Mouse (Mus musculus): Measurements from ENCODE around the gene Rock2.

- TF ChIP-seq TCF12 (IDR thresholded peaks at IDR 0.05; ENCODE audit: insufficient read depth, poor library complexity, severe bottlenecking) (no peak), POLR2A (IDR thresholded peaks at IDR 0.05; ENCODE audit: insufficient read length, low read depth) (no peak), TCF3 (IDR thresholded peaks at IDR 0.05; ENCODE audit: insufficient read length, low read depth) (no peak), USF1 (IDR thresholded peaks at IDR 0.05; ENCODE audit: low read depth) (no peak), MAX (IDR thresholded peaks at IDR 0.05; ENCODE audit: low read depth) (no peak), MYOD1 (IDR thresholded peaks at IDR 0.05; ENCODE audit: control insufficient read depth in 1 of 3, insufficient read length in 2 of 3, low read depth in 2 of 3) (no peak), MYOG (IDR thresholded peaks at IDR 0.05; ENCODE audit: control insufficient read depth in 1 of 3, insufficient read depth in 1 of 3, insufficient read length in 2 of 3, low read depth in 2 of 3) (no peak), E2F4 (IDR thresholded peaks at IDR 0.05; ENCODE audit: insufficient read depth) (no peak), POLR2AphosphoS2 (IDR thresholded peaks at IDR 0.05; ENCODE audit: insufficient read length, low read depth) (no peak), SRF (IDR thresholded peaks at IDR 0.05; ENCODE audit: control insufficient read depth, insufficient read length, low read depth) (no peak), CEBPB (IDR thresholded peaks at IDR 0.05; ENCODE audit: insufficient read depth, poor library complexity, severe bottlenecking) (no peak)
Observed at GRCm38 (mm10) chr12:16876667-16877066, 18.0 kb upstream of the Rock2 start.
